Mouse (Mus musculus): ENCODE measurements around the gene Ddx24.

Gene Ddx24

GRCm38 (mm10) chr12:103425729-103426470 lies at the start of gene Ddx24:
Ddx24 (minus strand) TSS chr12:103425830.
- TF ChIP-seq GATA4 (IDR thresholded peaks at IDR 0.05; ENCODE audit: insufficient replicate concordance, low read length) = peak; percentile 98; the same call in 1 of the 2 replicates

GRCm38 (mm10) chr12:103474481-103474880 lies 48.9 kb upstream of the Ddx24 start:
- TF ChIP-seq GATA4 (IDR thresholded peaks at IDR 0.05; ENCODE audit: insufficient replicate concordance, low read length) = no peak

DNA sequence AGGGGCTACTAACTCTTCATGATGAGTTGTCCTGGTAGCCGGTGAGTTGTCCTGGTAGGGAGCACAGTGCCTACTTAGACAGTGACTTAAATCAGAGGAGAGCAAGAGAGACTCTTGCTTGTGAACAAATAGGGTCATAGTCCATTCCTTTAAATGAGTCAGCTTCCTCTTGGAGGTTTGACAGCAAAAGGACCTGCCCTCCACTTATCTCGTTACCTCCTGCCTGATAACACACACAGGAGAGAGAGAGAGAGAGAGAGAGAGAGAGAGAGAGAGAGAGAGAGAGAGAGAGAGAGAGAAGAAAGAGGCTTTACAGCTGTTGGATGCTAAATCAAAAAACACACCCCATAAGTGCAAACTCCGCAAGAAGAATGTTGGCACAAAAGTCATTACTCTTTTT lies 31.5 kb upstream of the Ddx24 start, which contains the start of gene Ifi27l2b:
Gene Ifi27l2b, minus strand, starts transcription at position 84 of the 400 bp plus-strand sequence.
- peak; percentile 50; the same call in 1 of the 2 replicates for TF ChIP-seq GATA4 (IDR thresholded peaks at IDR 0.05; ENCODE audit: insufficient replicate concordance, low read length)

GRCm38 (mm10) chr12:103453361-103453760 lies 27.7 kb upstream of the Ddx24 start:
- no peak for TF ChIP-seq GATA4 (IDR thresholded peaks at IDR 0.05; ENCODE audit: insufficient replicate concordance, low read length)

- no peak for TF ChIP-seq GATA4 (IDR thresholded peaks at IDR 0.05; ENCODE audit: insufficient replicate concordance, low read length)
Observed at GRCm38 (mm10) chr12:103445060-103445459, 19.4 kb upstream of the Ddx24 start.

GRCm38 (mm10) chr12:103443524-103443923 lies 17.9 kb upstream of the Ddx24 start, which contains the start of gene Ifi27l2a:
Ifi27l2a (minus strand) TSS chr12:103443680.
- no peak for TF ChIP-seq GATA4 (IDR thresholded peaks at IDR 0.05; ENCODE audit: insufficient replicate concordance, low read length)

GRCm38 (mm10) chr12:103437601-103438000 lies 12.0 kb upstream of the Ddx24 start:
- no peak for TF ChIP-seq GATA4 (IDR thresholded peaks at IDR 0.05; ENCODE audit: insufficient replicate concordance, low read length)

- TF ChIP-seq GATA4 (IDR thresholded peaks at IDR 0.05; ENCODE audit: insufficient replicate concordance, low read length) = no peak
Observed at GRCm38 (mm10) chr12:103434861-103435260, 9.2 kb upstream of the Ddx24 start.

DNA sequence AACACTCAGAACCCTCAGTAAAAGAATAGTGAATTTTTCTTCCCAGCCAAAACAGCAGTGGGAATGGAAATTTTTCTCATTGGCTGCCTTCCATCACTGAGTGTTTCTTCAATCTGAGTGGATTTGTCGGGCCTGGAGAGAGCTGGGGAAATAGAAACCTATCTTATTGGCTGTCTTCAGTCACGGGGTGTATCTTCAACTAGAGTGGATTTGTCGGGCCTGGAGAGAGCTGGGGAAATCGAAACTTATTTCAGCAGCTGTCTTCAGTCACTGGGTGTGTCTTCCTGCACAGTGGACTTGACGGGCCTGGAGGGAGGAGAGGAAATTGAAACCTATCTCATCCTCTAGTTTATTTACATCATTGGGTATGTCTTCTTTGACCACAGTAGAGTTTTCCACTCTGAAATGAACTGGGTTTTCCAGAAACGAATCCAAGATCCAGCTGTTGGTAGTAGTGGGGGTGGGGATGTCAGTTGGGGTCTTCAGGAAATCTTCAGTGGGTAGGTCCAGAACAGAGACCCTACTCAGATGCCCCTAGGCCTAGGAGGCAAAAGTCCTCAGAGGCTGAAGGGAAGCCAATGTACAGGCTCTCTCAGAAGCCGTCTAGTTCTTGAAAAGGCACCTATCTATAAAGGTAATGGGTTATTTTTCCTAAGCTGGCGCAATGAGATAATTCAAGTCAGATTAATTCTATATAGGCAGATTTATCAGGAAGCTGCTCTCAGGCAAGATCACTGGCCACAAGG lies 8.5 kb upstream of the Ddx24 start, which contains the start of gene Ifi27:
Gene Ifi27, plus strand, starts transcription at position 226 of the 746 bp plus-strand sequence.
- TF ChIP-seq GATA4 (IDR thresholded peaks at IDR 0.05; ENCODE audit: insufficient replicate concordance, low read length) = no peak

DNA sequence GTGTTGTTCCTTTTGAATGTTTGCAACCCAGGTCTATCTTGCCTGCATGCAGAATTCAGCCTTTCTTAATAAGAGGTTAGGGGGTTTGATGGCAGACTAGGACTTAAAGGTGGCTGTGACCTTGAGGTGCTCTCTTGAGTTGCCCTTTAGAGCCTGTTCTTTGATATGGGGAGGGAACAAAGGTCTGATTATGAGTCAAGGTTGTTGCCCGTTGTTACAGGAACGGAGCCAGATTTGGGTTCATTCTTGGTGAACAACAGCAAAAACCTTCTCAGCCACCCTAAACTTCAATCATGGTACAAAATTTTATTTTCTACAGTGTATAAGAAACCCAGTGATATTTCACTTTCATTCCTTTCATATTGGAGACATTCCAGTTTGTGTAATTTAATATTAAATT lies 7.8 kb upstream of the Ddx24 start:
- TF ChIP-seq GATA4 (IDR thresholded peaks at IDR 0.05; ENCODE audit: insufficient replicate concordance, low read length) = no peak

DNA sequence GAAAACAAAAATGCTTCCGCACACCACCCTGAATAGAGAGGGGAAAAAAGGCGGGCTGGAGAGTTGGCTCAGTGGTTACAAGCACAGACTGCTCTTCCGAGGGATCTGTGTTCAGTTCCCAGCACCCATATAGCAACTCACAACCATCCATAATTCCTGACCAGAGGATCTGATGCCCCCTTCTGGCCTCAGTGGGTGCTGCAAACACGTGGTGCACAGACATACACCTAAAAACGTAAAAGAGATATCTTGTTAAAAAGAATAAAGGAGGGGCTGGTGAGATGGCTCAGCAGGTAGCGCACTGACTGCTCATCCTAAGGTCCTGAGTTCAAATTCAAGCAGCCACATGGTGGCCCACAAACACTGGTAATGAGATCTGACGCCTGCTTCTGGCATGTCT lies 1.1 kb upstream of the Ddx24 start:
- no peak for TF ChIP-seq GATA4 (IDR thresholded peaks at IDR 0.05; ENCODE audit: insufficient replicate concordance, low read length)

GRCm38 (mm10) chr12:103425016-103425728 lies 458 bp downstream of the Ddx24 start:
- TF ChIP-seq GATA4 (IDR thresholded peaks at IDR 0.05; ENCODE audit: insufficient replicate concordance, low read length) = no peak

DNA sequence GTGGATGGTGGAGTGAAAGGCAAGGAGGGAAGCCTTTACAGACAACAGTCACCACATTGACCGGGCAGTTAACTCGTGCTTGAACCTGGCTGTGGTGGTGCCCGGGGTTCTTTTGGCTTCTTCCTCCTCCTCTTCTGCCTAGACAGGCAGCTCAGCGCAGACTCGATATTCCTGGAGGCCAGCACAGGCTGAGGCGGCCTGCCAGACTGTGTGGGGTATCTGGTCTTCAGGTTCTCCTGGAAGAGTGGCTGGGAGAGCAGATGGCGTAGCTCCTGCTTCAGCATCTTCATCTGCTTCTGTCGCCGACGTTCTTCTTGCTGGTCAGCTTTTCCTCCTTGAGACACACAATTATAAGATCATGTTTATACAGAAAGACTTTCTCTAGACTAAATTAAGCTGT lies 17.5 kb downstream of the Ddx24 start:
- no peak for TF ChIP-seq GATA4 (IDR thresholded peaks at IDR 0.05; ENCODE audit: insufficient replicate concordance, low read length)

- TF ChIP-seq GATA4 (IDR thresholded peaks at IDR 0.05; ENCODE audit: insufficient replicate concordance, low read length) = no peak
Observed at GRCm38 (mm10) chr12:103407720-103408119, 17.9 kb downstream of the Ddx24 start, which contains the start of gene 9330161L09Rik. 9330161L09Rik (minus strand) TSS chr12:103407820.

GRCm38 (mm10) chr12:103404131-103404530 lies 21.5 kb downstream of the Ddx24 start:
- no peak for TF ChIP-seq GATA4 (IDR thresholded peaks at IDR 0.05; ENCODE audit: insufficient replicate concordance, low read length)

All from liver, adult (tissue).